Mouse (Mus musculus) spleen, adult 2 months (tissue): ENCODE measurements around the gene Fgf9.

Experiments used
- CTCF ChIP-seq: fragments of 200-500 bp; IDR thresholded peaks from 2 replicates; pipeline ENCODE4 v1.5.1; 2011; ENCODE audit warnings: mild to moderate bottlenecking, inconsistent platforms; ENCODE audit not compliant: insufficient read depth, insufficient read length, insufficient replicate concordance; ENCODE audit errors: extremely low read depth
- POLR2A ChIP-seq: fragments of 200-500 bp; IDR thresholded peaks from 2 replicates; pipeline ENCODE4 v1.6.1; 2011; ENCODE audit warnings: low read depth, low read length, inconsistent platforms

DNA sequence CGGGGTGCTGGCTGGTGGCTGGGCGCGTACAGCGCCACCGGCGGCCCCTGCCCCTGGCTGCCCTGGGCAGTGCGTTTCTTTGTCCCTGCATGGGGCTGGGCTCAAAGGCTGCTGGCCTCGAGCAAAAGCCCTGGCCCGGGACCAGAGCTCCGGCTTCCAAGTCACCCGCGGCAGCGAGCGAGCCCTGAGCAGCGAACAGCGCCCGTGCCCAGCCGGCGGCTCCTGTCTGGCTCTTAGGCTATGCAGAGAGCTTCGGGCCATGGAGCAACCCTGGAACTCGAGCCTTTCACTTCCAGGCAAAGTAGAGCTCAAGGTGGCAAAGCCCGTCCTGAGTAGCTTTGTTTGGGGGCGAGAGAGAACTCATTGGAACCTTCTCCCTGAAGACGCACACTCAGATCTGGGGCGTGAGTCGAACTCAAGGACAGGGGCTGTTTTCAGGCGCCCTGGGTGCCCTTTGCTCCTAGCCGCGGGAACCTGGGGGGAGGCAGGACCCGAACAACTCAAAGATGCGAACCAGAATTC is 834 bp downstream of the Fgf9 start:
- TF ChIP-seq CTCF (no peak), POLR2A (no peak)
